Mouse (Mus musculus): Measurements from ENCODE around the gene Dppa3. TPM values are rescaled to one million over a fixed set of nuclear protein-coding genes. Genes with fewer than 3 reads are reported as not detected.

The Dppa3 gene
- polyA plus RNA-seq, 1 experiment from 2014 or later = not detected

DNA sequence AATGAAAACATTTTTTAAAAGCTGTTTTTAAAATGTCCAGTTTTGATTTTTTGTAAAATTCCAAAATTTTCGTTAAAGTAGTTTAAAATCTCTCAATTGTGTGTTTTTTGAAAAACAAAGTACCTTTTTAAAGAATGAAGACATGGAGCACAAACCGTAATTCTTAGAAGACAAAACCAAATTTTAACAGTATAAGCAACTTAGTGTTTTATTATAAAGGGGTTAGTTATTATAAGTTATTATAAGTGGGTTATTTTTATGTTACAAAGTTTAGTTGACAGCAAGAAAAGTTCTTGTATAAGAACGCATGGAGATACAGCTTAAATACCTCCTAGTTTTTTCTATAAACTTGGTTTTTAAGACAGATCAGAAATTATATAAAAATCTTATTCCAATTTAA is 24.6 kb upstream of the Dppa3 start:
- Histone ChIP-seq H3K27me3 (replicated peaks) (no peaks in the 10 kb centered on the region), H3K27ac (replicated peaks) (no peak overlapping the region), H3K36me3 (no peaks in the 10 kb centered on the region), H3K9ac (replicated peaks) (no peak overlapping the region), H3K4me1 (peaks cover 7% of the 10 kb centered on the region), H3K4me2 (peak overlapping the region; percentile 62), H3K9me3 (replicated peaks) (no peaks in the 10 kb centered on the region), H3K4me3 (replicated peaks) (peak overlapping the region; percentile 42; the same call in 1 of the 2 replicates)
- ATAC-seq (ENCODE audit: low FRiP score) = no peak
- 94% methylated on average over 3 of the region's 3 CpGs for WGBS

DNA sequence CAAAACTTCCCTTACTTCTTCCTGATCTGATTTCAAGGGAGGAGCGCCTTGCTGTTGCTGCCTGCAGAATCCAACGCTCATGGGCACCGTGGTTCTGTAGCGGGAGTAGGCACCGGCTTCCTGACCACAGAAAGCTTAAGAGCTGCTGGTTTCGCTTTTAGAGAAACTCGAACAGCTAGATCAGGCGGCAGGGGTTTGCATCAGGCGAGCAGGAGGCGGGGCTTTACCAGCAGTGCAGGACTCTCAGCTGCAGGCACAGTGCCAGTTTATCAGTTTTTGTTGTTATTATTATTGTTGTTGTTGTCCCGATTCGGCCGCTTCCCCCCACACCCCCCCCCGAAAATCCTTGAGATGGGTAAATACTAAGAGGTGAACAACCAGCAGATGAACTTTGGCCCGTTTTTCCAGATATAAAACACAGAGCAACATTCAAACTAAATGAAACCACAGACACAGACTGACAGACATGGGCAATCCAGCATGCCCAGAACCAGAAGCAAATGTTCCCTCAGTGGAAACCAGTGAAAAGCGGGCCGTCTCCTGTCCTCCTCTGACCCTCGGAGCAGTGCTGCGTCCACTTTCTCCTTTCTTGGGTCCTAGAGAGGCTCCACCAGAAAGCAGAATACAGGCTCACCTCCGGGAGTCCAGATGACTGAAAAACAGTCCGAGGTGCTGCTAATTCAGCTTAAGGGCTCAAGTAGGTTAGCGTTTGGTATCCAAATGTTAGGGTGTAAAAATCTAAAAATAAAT is 23.8 kb upstream of the Dppa3 start, which contains the start of gene Apobec1:
Apobec1 (minus strand) TSS at position 203 of the 750 bp plus-strand sequence.
- Histone ChIP-seq H3K4me3 (replicated peaks) (peak within 1 kb of the TSS; percentile 42), H3K27ac (replicated peaks) (peak within 1 kb of the TSS; percentile 58; the same call in 1 of the 2 replicates), H3K4me2 (peak within 1 kb of the TSS; percentile 62), H3K9me3 (replicated peaks) (no peaks in the 10 kb centered on the region), H3K4me1 (peaks cover 7% of the 10 kb centered on the region), H3K36me3 (no peaks in the 10 kb centered on the region), H3K27me3 (replicated peaks) (no peaks in the 10 kb centered on the region), H3K9ac (replicated peaks) (peak within 1 kb of the TSS; percentile 37)
- peak; percentile 78 for ATAC-seq (ENCODE audit: low FRiP score)
- WGBS = 7% methylated on average over 22 of the region's 22 CpGs

DNA sequence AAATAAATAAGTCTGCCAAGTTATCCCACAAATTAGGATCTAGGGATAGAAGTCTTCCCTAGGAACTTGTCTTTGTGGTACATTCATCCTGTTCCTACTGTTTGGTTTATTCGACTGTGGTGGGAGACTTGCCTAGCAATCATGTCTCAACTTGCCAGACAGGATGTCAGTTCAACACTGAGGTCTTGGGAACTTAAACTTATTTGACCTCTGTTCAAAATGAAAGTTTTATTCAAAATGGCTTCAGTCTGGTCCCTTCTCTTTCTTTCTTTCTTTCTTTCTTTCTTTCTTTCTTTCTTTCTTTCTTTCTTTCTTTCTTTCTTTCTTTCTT is 23.3 kb upstream of the Dppa3 start:
- no peaks in the 10 kb centered on the region for H3K36me3 ChIP-seq
- H3K4me2 ChIP-seq = peak overlapping the region; percentile 62
- ATAC-seq (ENCODE audit: low FRiP score) = no peak
- WGBS = 53% methylated on average over 1 of the region's 1 CpGs
- H3K4me3 ChIP-seq (replicated peaks) = peak overlapping the region; percentile 42; the same call in 1 of the 2 replicates
- no peaks in the 10 kb centered on the region for H3K9me3 ChIP-seq (replicated peaks)
- no peak overlapping the region for H3K27ac ChIP-seq (replicated peaks)
- no peaks in the 10 kb centered on the region for H3K27me3 ChIP-seq (replicated peaks)
- H3K9ac ChIP-seq (replicated peaks) = no peak overlapping the region
- peaks cover 7% of the 10 kb centered on the region for H3K4me1 ChIP-seq

- no peaks in the 10 kb centered on the region for H3K9me3 ChIP-seq (replicated peaks)
- no peak overlapping the region for H3K9ac ChIP-seq (replicated peaks)
- no peaks in the 10 kb centered on the region for H3K36me3 ChIP-seq
- no peak overlapping the region for H3K27ac ChIP-seq (replicated peaks)
- no peak overlapping the region for H3K4me2 ChIP-seq
- no peaks in the 10 kb centered on the region for H3K27me3 ChIP-seq (replicated peaks)
- ATAC-seq (ENCODE audit: low FRiP score) = no peak
- H3K4me3 ChIP-seq (replicated peaks) = no peak overlapping the region
- peaks cover 7% of the 10 kb centered on the region for H3K4me1 ChIP-seq
Observed at GRCm38 (mm10) chr6:122604260-122604659, 21.9 kb upstream of the Dppa3 start.

- Histone ChIP-seq H3K36me3 (no peaks in the 10 kb centered on the region), H3K9me3 (replicated peaks) (no peaks in the 10 kb centered on the region), H3K9ac (replicated peaks) (no peak overlapping the region), H3K4me1 (peaks cover 7% of the 10 kb centered on the region), H3K27ac (replicated peaks) (no peak overlapping the region), H3K27me3 (replicated peaks) (no peaks in the 10 kb centered on the region), H3K4me3 (replicated peaks) (no peak overlapping the region), H3K4me2 (no peak overlapping the region)
- ATAC-seq (ENCODE audit: low FRiP score) = no peak
- 93% methylated on average over 8 of the region's 8 CpGs for WGBS
Observed at GRCm38 (mm10) chr6:122605483-122605882, 20.7 kb upstream of the Dppa3 start.

GRCm38 (mm10) chr6:122606661-122607060 is 19.5 kb upstream of the Dppa3 start:
- no peaks in the 10 kb centered on the region for H3K27me3 ChIP-seq (replicated peaks)
- H3K9ac ChIP-seq (replicated peaks) = no peak overlapping the region
- no peaks in the 10 kb centered on the region for H3K36me3 ChIP-seq
- H3K4me1 ChIP-seq = peaks cover 7% of the 10 kb centered on the region
- H3K4me3 ChIP-seq (replicated peaks) = no peak overlapping the region
- no peak for ATAC-seq (ENCODE audit: low FRiP score)
- H3K4me2 ChIP-seq = no peak overlapping the region
- WGBS = 96% methylated on average over 11 of the region's 11 CpGs
- H3K27ac ChIP-seq (replicated peaks) = no peak overlapping the region
- no peaks in the 10 kb centered on the region for H3K9me3 ChIP-seq (replicated peaks)

- Histone ChIP-seq H3K4me2 (no peak overlapping the region), H3K27me3 (replicated peaks) (no peaks in the 10 kb centered on the region), H3K27ac (replicated peaks) (no peak overlapping the region), H3K4me3 (replicated peaks) (no peak overlapping the region), H3K36me3 (no peaks in the 10 kb centered on the region), H3K4me1 (0 out of 2 replicates have a peak, but pooled peaks cover under 1% of the 10 kb centered on the region), H3K9ac (replicated peaks) (no peak overlapping the region), H3K9me3 (replicated peaks) (no peaks in the 10 kb centered on the region)
- WGBS = 93% methylated on average over 12 of the region's 12 CpGs
- ATAC-seq (ENCODE audit: low FRiP score) = no peak
Observed at GRCm38 (mm10) chr6:122607700-122608099, 18.5 kb upstream of the Dppa3 start.

DNA sequence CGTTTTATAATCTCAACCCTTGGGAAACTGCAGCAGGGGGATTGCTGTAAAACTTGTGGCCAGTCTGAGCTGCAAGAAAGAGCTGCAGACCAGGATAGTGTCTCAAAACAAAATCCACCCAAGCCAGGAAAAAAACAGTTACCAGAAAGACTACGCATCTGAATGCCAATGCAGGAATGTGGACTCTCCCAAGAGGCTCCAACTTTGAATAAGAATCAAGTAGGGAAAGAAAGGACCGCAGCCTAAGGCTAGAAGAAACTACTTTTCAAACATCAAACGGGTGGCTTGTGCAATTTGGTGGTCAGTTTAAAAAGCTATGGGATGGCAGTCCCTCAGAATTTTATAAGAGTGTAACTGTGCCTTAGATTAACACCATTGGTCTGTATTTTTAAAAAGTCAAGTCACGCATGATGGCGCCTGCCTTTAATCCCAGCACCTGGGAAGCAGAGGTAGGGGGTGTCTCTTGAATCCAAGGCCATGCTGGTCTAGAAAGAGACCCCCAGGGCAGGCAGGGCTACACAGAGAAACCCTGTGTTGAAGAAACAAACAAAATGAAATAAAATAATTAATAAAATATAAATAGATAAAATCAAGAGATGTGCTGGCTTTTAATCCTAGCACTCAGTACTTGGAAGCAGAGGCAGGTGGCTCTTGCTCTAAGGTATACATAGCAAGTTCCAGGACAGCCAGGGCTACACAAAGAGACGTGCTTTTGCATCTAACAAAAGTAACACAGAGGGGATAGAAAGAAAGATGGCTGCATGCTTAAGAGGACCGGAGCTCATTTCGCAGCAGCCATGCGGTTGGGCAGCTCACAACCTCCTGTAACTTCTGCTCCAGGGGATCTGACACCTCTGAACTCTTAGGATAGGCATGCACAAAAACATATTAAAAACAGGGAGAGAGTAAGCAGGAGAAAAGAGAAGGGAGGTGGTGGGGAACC is 17.5 kb upstream of the Dppa3 start:
- Histone ChIP-seq H3K36me3 (no peaks in the 10 kb centered on the region), H3K4me1 (no peaks in the 10 kb centered on the region), H3K27me3 (replicated peaks) (no peaks in the 10 kb centered on the region), H3K9ac (replicated peaks) (no peak overlapping the region), H3K4me3 (replicated peaks) (no peak overlapping the region), H3K4me2 (no peak overlapping the region), H3K27ac (replicated peaks) (no peak overlapping the region), H3K9me3 (replicated peaks) (no peaks in the 10 kb centered on the region)
- no peak for ATAC-seq (ENCODE audit: low FRiP score)
- WGBS = 81% methylated on average over 10 of the region's 10 CpGs

GRCm38 (mm10) chr6:122609377-122609728 is 16.9 kb upstream of the Dppa3 start:
- ATAC-seq (ENCODE audit: low FRiP score) = no peak
- no peak overlapping the region for H3K4me2 ChIP-seq
- 78% methylated on average over 9 of the region's 9 CpGs for WGBS
- no peaks in the 10 kb centered on the region for H3K27me3 ChIP-seq (replicated peaks)
- no peak overlapping the region for H3K4me3 ChIP-seq (replicated peaks)
- no peak overlapping the region for H3K9ac ChIP-seq (replicated peaks)
- no peak overlapping the region for H3K27ac ChIP-seq (replicated peaks)
- H3K9me3 ChIP-seq (replicated peaks) = no peaks in the 10 kb centered on the region
- no peaks in the 10 kb centered on the region for H3K4me1 ChIP-seq
- H3K36me3 ChIP-seq = no peaks in the 10 kb centered on the region

GRCm38 (mm10) chr6:122609771-122610170 is 16.4 kb upstream of the Dppa3 start, which contains the start of gene Gdf3:
Gdf3 (minus strand) TSS chr6:122610087.
- Histone ChIP-seq H3K4me3 (replicated peaks) (no peak within 1 kb of the TSS), H3K4me1 (no peaks in the 10 kb centered on the region), H3K27me3 (replicated peaks) (no peaks in the 10 kb centered on the region), H3K9me3 (replicated peaks) (no peaks in the 10 kb centered on the region), H3K4me2 (no peak within 1 kb of the TSS), H3K36me3 (no peaks in the 10 kb centered on the region), H3K9ac (replicated peaks) (no peak within 1 kb of the TSS), H3K27ac (replicated peaks) (no peak within 1 kb of the TSS)
- WGBS = 64% methylated on average over 14 of the region's 14 CpGs
- no peak for ATAC-seq (ENCODE audit: low FRiP score)

DNA sequence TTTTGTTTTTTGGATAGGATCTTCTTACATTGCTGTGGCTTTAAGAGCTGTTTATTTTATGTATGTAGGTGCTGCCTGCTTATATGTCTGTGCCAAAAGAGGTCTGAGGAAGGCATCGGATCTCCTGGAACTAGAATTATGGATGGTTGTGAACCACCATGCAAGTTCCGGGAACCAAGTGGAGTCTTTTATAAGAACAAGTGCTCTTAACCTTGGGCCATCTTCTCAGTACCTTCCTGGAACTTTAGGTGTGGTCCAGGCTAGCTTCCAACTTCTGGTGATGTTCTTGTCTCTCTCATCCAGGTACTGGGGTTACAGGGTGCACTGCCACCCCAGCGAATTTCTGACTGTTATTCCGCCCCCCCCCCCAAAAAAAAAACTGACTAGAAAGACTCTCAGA is 13.8 kb upstream of the Dppa3 start:
- WGBS = 84% methylated on average over 4 of the region's 4 CpGs
- H3K4me2 ChIP-seq = no peak overlapping the region
- no peaks in the 10 kb centered on the region for H3K9me3 ChIP-seq (replicated peaks)
- H3K36me3 ChIP-seq = no peaks in the 10 kb centered on the region
- H3K27me3 ChIP-seq (replicated peaks) = no peaks in the 10 kb centered on the region
- no peak for ATAC-seq (ENCODE audit: low FRiP score)
- H3K27ac ChIP-seq (replicated peaks) = no peak overlapping the region
- H3K4me3 ChIP-seq (replicated peaks) = no peak overlapping the region
- H3K9ac ChIP-seq (replicated peaks) = no peak overlapping the region
- no peaks in the 10 kb centered on the region for H3K4me1 ChIP-seq

GRCm38 (mm10) chr6:122614047-122614446 is 12.2 kb upstream of the Dppa3 start:
- Histone ChIP-seq H3K4me3 (replicated peaks) (no peak overlapping the region), H3K27ac (replicated peaks) (no peak overlapping the region), H3K36me3 (no peaks in the 10 kb centered on the region), H3K4me1 (no peaks in the 10 kb centered on the region), H3K4me2 (no peak overlapping the region), H3K9ac (replicated peaks) (no peak overlapping the region), H3K9me3 (replicated peaks) (no peaks in the 10 kb centered on the region), H3K27me3 (replicated peaks) (no peaks in the 10 kb centered on the region)
- 83% methylated on average over 2 of the region's 2 CpGs for WGBS
- no peak for ATAC-seq (ENCODE audit: low FRiP score)
